Mouse (Mus musculus) G1E (cell line): ENCODE measurements around the gene Endou.

Experiments
- CTCF ChIP-seq: IDR thresholded peaks from 2 replicates; pipeline ENCODE4 v1.5.1; 2012; ENCODE audit warnings: low read depth, low read length, inconsistent platforms, mixed read lengths
- GATA1 ChIP-seq: IDR thresholded peaks from 2 replicates; pipeline ENCODE4 v1.6.1; 2012; ENCODE audit warnings: borderline replicate concordance, low read length, inconsistent platforms, mixed read lengths

DNA sequence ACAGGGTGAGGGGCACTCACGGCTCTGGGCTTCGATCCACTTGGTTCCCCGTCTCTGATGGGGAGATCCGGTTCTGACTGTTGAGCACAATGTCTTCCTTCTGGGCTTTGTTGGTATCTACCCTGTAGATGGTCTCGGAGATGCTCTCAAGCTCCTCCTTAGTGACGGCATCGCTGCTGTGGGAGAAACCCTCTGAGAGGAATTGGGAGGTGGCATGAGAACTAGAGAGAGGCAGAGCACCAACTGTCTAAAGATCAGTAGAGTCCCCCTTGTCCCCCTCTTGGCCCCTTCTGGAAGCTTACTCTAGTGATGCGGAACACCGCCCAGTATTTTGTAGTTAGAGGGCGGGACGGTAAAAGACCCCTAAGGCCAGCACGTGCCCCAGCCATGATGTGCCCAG, 11.6 kb downstream of the Endou start:
- no peak for TF ChIP-seq GATA1
- no peak for TF ChIP-seq CTCF
